Mouse (Mus musculus) retina, adult 2 months (tissue): ENCODE results near the gene Psma4.
"Not testable (repeated sequence)": the region's sequence is repeated elsewhere in the genome, so short reads cannot be mapped to it uniquely, and the experiment has no call there.

Experiments
- DNase-seq: peaks from one replicate; pipeline ENCODE4 v3.0.0-alpha.2; 2012; ENCODE audit warnings: low read depth, low spot score

Gene Psma4

DNA sequence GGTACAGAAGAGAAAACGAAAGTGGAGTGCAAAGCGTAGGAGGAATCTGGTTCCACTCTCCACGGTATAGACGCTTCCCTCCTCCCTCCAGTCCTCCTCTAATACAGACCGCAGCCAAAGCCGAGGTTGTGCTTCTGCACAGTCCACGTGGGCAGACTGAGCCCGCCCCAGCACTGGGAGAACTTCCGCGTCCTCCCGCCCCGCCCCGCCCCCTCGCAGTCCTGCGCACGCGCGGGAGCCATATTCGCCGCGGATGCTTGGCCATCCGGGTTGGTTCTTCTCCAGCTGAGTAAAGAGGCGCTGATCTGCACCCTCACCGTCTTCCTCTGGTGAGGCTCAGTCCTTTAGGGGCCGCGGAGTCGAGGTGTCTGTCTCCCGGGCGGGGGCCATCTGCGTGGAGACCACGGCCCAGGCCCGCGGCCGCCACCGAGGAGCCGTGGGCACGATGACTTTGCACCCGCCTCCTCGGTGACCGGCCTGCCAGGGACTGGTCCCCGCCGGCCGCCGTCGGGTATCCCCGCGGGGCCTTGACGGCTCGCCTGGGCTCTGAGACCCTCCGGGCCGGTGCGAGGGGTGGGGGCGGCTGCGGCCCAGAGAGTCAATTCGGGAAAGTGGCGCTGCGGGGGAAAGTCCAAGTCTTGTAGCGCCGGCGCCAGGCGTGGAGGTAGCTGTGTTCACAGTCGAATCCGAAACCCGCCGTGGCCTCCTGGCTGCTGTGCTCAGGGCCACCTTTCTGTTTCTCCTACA lies at the start of gene Psma4, which contains the start of gene AY074887:
Gene Psma4, plus strand, starts transcription at position 216 of the 747 bp plus-strand sequence.
Gene AY074887, minus strand, starts transcription at position 424 of the 747 bp plus-strand sequence.
- DNase-seq, result peak; percentile 76

- no peak for DNase-seq
These were observed 41.1 kb upstream of the Psma4 start for GRCm38 (mm10) chr9:54909446-54909845.

- DNase-seq, result no peak
These were observed 35.0 kb upstream of the Psma4 start for GRCm38 (mm10) chr9:54915576-54915975.

GRCm38 (mm10) chr9:54916401-54916800 lies 34.2 kb upstream of the Psma4 start:
- no peak for DNase-seq

DNA sequence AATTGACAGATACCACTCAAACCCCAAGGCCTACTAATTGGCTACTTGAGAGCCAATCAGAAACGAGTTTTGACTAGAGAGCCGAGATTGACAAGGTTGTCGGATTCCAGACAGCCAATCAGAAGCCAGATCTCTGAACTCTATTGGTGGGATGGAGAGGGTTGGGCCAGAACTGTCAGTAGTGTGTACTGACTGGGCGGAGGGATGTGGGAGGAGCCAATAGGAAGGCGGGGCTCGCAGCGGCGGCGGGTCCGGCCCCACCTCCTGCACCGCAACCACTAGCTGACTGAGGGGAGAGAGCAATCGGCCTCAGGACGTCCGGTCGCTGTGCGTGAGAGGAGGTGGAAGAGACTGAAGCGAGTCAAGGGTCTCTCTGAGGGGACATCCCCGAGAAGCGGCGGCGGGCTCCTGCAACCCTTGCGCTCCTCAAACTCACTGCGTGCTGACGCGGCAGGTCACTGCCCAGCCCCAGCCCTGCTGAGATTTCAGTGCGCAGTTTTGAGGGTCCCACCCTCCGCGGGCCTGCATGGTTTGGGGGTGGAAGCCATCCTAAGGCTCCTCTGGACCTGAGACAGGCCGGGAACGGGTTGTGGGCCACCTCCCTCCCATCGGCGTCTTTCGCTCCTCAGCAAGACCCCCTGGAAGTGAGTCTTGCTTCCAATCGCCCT lies 33.4 kb upstream of the Psma4 start, which contains the start of gene Hykk:
Gene Hykk, plus strand, starts transcription at position 274 of the 668 bp plus-strand sequence.
- DNase-seq, result peak; percentile 79

DNA sequence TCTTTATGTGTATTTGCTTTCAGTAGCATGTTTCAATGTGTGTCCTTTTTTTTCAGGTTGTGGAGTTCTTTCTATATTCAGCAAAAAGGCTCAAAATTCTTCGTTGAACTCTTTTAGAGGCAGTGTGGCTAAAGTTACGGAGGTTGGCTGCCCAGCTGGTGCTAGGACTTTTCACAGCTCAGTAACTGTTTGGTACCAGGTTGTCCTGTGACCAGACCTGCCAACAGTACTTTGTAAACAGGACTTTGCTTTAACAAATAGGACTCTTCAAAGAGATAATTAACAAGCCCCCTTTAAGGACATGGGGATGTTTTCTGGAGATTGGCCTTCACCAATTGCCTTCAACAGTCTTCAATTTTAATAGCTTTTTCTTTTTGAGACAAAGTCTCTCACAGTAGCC lies 32.4 kb upstream of the Psma4 start:
- no peak for DNase-seq

DNA sequence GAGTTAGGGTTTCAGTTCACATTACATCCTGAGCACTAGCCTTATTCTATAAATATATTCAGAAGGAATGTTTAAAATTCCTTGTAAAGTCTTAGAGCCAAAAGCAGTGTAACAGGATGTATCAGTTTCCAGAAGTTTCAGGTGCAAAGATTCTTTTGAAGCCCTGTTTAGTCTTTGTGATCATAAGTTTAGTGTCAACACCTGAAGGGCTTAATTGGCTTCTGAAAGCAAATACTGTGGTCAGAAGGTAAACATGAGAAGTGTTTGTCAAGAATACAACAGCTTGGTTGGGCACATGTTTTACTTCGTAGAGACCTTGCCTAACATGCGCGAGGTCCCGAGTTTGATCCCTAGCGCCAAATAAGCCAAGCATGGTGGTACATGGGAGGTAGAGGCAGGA lies 31.8 kb upstream of the Psma4 start:
- DNase-seq, result no peak

DNA sequence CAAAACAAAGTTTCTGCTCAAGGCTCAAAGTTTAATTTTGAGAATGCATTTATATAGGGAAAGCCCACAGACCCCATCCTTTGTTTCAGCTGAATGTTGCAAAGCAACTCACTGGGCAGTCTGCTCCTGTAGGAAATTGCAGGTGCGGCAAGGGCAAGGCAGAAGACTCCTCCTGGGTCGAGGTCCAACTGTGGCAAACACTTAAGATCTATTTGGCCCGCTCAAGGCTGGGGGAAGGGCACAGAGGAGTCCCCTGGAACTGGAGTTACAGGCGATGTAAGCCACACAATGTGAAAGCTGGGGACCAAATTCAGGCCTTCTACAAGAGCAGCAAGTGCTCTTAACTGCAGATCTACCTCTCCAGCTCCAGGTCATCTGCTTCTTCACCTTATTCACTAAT lies 30.6 kb upstream of the Psma4 start:
- DNase-seq, result no peak

- no peak for DNase-seq
These were observed 19.8 kb upstream of the Psma4 start for GRCm38 (mm10) chr9:54930741-54931140.

- DNase-seq, result no peak
These were observed 18.8 kb upstream of the Psma4 start for GRCm38 (mm10) chr9:54931765-54932164.

DNA sequence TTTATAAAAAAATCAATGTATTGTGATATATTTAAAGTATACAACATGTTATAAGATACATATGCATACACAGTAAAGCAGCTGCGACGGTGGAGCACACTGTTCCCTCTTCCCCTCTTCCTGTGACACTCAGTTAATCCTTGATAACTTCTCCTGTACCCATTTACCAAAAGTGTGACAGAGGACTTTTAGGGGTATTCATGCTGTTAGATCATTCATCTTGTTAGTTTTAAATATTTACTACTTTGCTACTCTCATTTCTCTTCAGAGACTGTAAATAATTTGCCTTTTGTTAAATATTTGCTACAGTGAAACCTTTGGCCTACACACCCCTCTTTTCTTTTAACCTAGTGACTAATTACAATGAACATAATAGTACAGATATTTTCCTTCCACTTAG lies 18.2 kb upstream of the Psma4 start:
- no peak for DNase-seq

- DNase-seq, result no peak
These were observed 8.5 kb upstream of the Psma4 start for GRCm38 (mm10) chr9:54942071-54942470.

GRCm38 (mm10) chr9:54944467-54944866 lies 6.1 kb upstream of the Psma4 start:
- no peak for DNase-seq

GRCm38 (mm10) chr9:54946256-54946655 lies 4.3 kb upstream of the Psma4 start:
- no peak for DNase-seq

- DNase-seq, result no peak
These were observed 1.1 kb upstream of the Psma4 start for GRCm38 (mm10) chr9:54949465-54949864.

DNA sequence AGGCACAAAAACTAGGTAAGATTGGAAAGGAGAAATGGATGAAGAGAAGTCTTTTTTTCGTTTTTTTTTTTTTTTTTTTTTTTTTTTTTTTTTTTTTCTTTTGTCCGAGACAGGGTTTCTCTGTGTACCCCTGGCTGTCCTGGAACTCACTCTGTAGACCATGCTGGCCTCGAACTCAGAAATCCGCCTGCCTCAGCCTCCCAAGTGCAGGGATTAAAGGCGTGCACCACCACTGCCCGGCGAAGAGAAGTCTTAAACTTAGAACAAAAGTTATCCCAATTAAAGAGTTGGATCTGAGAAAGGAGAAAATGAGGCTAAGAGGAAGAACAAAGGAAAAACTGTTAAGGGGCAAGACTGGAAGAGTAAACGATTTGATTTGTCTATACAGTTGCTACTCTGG lies 428 bp upstream of the Psma4 start:
- not testable (repeated sequence) for DNase-seq

DNA sequence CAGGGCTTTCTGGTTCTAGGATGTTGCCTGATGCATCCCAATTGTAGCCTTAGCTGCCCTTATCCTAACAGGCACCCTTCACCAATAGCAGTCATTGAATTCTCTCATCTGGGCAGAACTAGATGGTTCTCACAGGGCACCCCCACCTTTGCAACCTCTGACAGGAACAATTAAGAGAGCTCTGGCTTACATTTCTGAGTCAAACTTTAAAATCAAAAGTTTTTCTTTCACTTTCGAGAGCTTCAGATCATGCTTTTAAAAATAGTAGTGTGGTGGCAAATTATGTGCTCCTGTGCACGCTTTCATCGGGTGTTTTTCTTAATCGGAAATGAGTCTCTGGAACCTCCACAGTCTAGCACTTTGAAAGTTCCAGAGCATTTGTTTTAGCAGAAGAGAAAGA lies 10.5 kb downstream of the Psma4 start:
- DNase-seq, result no peak

GRCm38 (mm10) chr9:54963669-54964068 lies 13.1 kb downstream of the Psma4 start:
- DNase-seq, result no peak

- DNase-seq, result no peak
These were observed 19.5 kb downstream of the Psma4 start for GRCm38 (mm10) chr9:54969972-54970637.

- no peak for DNase-seq
These were observed 30.1 kb downstream of the Psma4 start, which contains the start of gene Chrna5 for GRCm38 (mm10) chr9:54980674-54981073. Chrna5 (plus strand) TSS chr9:54980880.

- no peak for DNase-seq
These were observed 31.0 kb downstream of the Psma4 start for GRCm38 (mm10) chr9:54981291-54982191.
